Mouse (Mus musculus): ENCODE measurements around the gene Ubr2.

- no peak for TF ChIP-seq GATA1 (IDR thresholded peaks at IDR 0.05; ENCODE audit: low read length)
- no peak for TF ChIP-seq TAL1 (IDR thresholded peaks at IDR 0.05; ENCODE audit: low read length)
Observed at GRCm38 (mm10) chr17:46998840-46999239, 11.5 kb downstream of the Ubr2 start.
